Mouse (Mus musculus) cortical plate, adult 2 months (tissue): ENCODE results near the gene Cnot11.

Experiments
- CTCF ChIP-seq: fragments of 200-500 bp; IDR thresholded peaks from 2 replicates; pipeline ENCODE4 v1.5.1; 2011; ENCODE audit warnings: mild to moderate bottlenecking, control low read depth, low read length; ENCODE audit not compliant: insufficient read depth; ENCODE audit errors: extremely low read depth
- POLR2A ChIP-seq: fragments of 200-500 bp; IDR thresholded peaks from 2 replicates; pipeline ENCODE4 v1.6.1; 2011; ENCODE audit warnings: mild to moderate bottlenecking, low read length, control low read depth; ENCODE audit not compliant: insufficient read depth; ENCODE audit errors: extremely low read depth

DNA sequence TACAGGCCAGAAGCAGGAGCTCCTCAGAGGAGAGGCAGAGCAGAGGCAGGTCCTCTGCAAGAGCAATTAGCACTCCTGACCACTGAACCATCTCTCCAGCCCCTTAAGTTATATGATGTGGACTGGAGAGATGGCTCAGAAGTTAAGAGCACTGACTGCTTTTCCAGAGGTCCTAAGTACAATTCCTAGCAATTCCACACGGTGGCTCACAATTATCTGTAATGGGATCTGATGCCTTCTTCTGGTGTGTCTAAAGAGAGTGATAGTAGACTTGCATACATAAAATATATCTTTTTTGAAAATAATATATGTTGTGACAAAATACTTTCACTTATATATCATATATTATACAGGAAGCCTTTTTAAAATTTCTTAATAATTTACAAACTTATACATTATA lies 27.1 kb downstream of the Cnot11 start:
- TF ChIP-seq POLR2A (no peak), CTCF (no peak)
